In the genomic region with DNA sequence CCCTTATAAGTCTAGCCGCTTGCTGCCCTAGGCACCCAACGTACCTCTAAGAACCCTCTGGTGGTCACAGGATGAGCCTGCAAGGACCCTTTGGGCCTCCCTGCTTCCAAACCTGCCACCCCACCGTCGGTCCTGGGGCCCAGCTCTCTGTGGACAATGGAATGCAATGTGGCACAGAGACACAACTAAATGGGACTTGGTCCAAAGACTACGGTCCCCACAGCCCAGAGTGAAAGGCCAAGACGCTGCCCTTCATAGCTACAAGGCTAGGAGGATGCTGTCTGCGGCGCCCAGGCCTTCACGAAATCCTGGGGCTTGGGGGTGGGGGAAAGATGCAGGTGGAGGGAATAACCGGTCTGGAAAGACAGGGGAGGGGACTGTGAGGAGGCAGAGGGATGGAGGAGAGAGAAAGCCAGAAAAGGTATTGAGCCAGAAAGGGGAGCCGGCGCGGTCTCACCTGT, we compare ENCODE assay signal across 8 mouse cellular contexts. TPM values are rescaled to one million over a fixed set of nuclear protein-coding genes. Genes with fewer than 3 reads are reported as not detected.
A peak's percentile ranks its signal among the peaks of the same experiment; 100 is the strongest.
DNase-seq lines count a peak whose midpoint lies in the region; ATAC-seq and TF ChIP-seq lines count a peak whose summit lies in the region.

No protein-coding gene starts in this region.

- no peak for TF ChIP-seq POLR2A in brain, embryonic 14.5 days (IDR thresholded peaks at IDR 0.05; ENCODE audit: borderline replicate concordance, extremely low read depth, insufficient read depth, insufficient read length, poor library complexity, severe bottlenecking)

- peak; percentile 50 for DNase-seq in layer of hippocampus, adult 11-12 months (ENCODE audit: low spot score)
- no peak for DNase-seq in layer of hippocampus, postnatal 36 days
- peak; percentile 66 for DNase-seq in brain, embryonic 14.5 days (ENCODE audit: low read depth)
- DNase-seq in liver, embryonic 11.5 days (ENCODE audit: low spot score): no peak
- DNase-seq in gastrocnemius, postnatal 4 days (ENCODE audit: low spot score in 2 of 2): no peak
- DNase-seq in urinary bladder, adult 2 months (ENCODE audit: low spot score): no peak

- WGBS in forebrain, embryonic 12.5 days: 6% methylated on average over 13 of the region's 13 CpGs
- 19% methylated on average over 13 of the region's 13 CpGs for WGBS in liver, embryonic 11.5 days
- WGBS in stomach, embryonic 14.5 days: 19% methylated on average over 13 of the region's 13 CpGs

- H3K9ac ChIP-seq in forebrain, embryonic 12.5 days: peak overlapping the region; percentile 69
- H3K9ac ChIP-seq in liver, embryonic 11.5 days (ENCODE audit: low read depth, low read length): no peak overlapping the region
- 0 out of 2 replicates have a peak overlapping the region, but pooled peaks have one; percentile 10 for H3K9ac ChIP-seq in stomach, embryonic 14.5 days (replicated peaks; ENCODE audit: low read depth, low read length)

- ATAC-seq in forebrain, embryonic 12.5 days (ENCODE audit: low FRiP score): peak; percentile 0; the same call in 1 of the 2 replicates
- no peak for ATAC-seq in liver, embryonic 11.5 days (replicated peaks; ENCODE audit: low FRiP score)
- no peak for ATAC-seq in stomach, embryonic 14.5 days (ENCODE audit: insufficient number of reproducible peaks, insufficient read depth, low FRiP score, low read depth)

- peak; percentile 37; the same call in 1 of the 2 replicates for TF ChIP-seq CTCF in brain, embryonic 14.5 days (IDR thresholded peaks at IDR 0.05; ENCODE audit: borderline replicate concordance, extremely low read depth, insufficient read depth, insufficient read length)

- H3K9me3 ChIP-seq in forebrain, embryonic 12.5 days: no peaks in the 10 kb centered on the region
- H3K9me3 ChIP-seq in liver, embryonic 11.5 days (ENCODE audit: control insufficient read depth, low read length): no peaks in the 10 kb centered on the region
- no peaks in the 10 kb centered on the region for H3K9me3 ChIP-seq in stomach, embryonic 14.5 days (ENCODE audit: control insufficient read depth, low read depth, low read length)

- H3K4me2 ChIP-seq in forebrain, embryonic 12.5 days: peak overlapping the region; percentile 78
- H3K4me2 ChIP-seq in liver, embryonic 11.5 days: peak overlapping the region; percentile 56
- peak overlapping the region; percentile 57 for H3K4me2 ChIP-seq in stomach, embryonic 14.5 days (replicated peaks; ENCODE audit: low read depth, low read length)

- peaks cover 23% of the 10 kb centered on the region for H3K27me3 ChIP-seq in forebrain, embryonic 12.5 days
- peaks cover 47% of the 10 kb centered on the region for H3K27me3 ChIP-seq in liver, embryonic 11.5 days (replicated peaks; ENCODE audit: control insufficient read depth, insufficient read depth, low read length)
- H3K27me3 ChIP-seq in stomach, embryonic 14.5 days (ENCODE audit: control insufficient read depth, insufficient read depth, low read length): 0 out of 2 replicates have a peak, but pooled peaks cover 13% of the 10 kb centered on the region

- peaks cover 25% of the 10 kb centered on the region for H3K36me3 ChIP-seq in forebrain, embryonic 12.5 days (replicated peaks)
- no peaks in the 10 kb centered on the region for H3K36me3 ChIP-seq in liver, embryonic 11.5 days (ENCODE audit: control insufficient read depth, insufficient read depth, low read length)
- H3K36me3 ChIP-seq in stomach, embryonic 14.5 days (ENCODE audit: control insufficient read depth, insufficient read depth, low read length): no peaks in the 10 kb centered on the region

- peak overlapping the region; percentile 56 for H3K4me3 ChIP-seq in forebrain, embryonic 12.5 days (replicated peaks)
- H3K4me3 ChIP-seq in liver, embryonic 11.5 days (ENCODE audit: low read depth, low read length): no peak overlapping the region
- peak overlapping the region; percentile 30 for H3K4me3 ChIP-seq in stomach, embryonic 14.5 days (ENCODE audit: low read depth, low read length)

- peaks cover 62% of the 10 kb centered on the region for H3K4me1 ChIP-seq in forebrain, embryonic 12.5 days
- H3K4me1 ChIP-seq in liver, embryonic 11.5 days (replicated peaks; ENCODE audit: control insufficient read depth, insufficient read depth, low read length): peaks cover 15% of the 10 kb centered on the region
- H3K4me1 ChIP-seq in stomach, embryonic 14.5 days (ENCODE audit: control insufficient read depth, insufficient read depth, low read length): peaks cover 23% of the 10 kb centered on the region

- H3K27ac ChIP-seq in forebrain, embryonic 12.5 days: peak overlapping the region; percentile 93
- no peak overlapping the region for H3K27ac ChIP-seq in liver, embryonic 11.5 days (ENCODE audit: low read depth, low read length)
- H3K27ac ChIP-seq in stomach, embryonic 14.5 days (ENCODE audit: low read length): no peak overlapping the region

RNA-seq across cellular contexts. Expression of gene Nacad, which starts 0.8 kb away (rescaled TPM):
- total RNA-seq in layer of hippocampus, postnatal 36 days (2021): 10 to 100 TPM; 39.0 to 48.5 TPM
- polyA plus RNA-seq in brain, embryonic 14.5 days (2012; rRNA removed): 92.6 and 134 TPM in 2 replicates
- 56.3 and 63.2 TPM in 2 replicates for polyA plus RNA-seq in forebrain, embryonic 12.5 days (2016; fragmentation: Nextera tagmentation; extraction: Ambion mirVana)
- 2.9 and 3.6 TPM in 2 replicates for polyA plus RNA-seq in liver, embryonic 11.5 days (2014; fragmentation: Nextera tagmentation; extraction: Ambion mirVana)
- 6.1 and 9.2 TPM in 2 replicates for polyA plus RNA-seq in stomach, embryonic 14.5 days (2014; fragmentation: Nextera tagmentation; extraction: Ambion mirVana)
- total RNA-seq in gastrocnemius, postnatal 4 days (2021): 1 to 10 TPM; 2.0 to 2.2 TPM
- polyA plus RNA-seq in urinary bladder, adult 2 months (2012; rRNA removed): 19.1 and 24.0 TPM in 2 replicates

RNA-seq across cellular contexts. Expression of gene Tbrg4, which starts 20.8 kb away (rescaled TPM):
- 10 to 100 TPM; 40.4 to 47.9 TPM for total RNA-seq in layer of hippocampus, postnatal 36 days (2021)
- polyA plus RNA-seq in brain, embryonic 14.5 days (2012; rRNA removed): 86.0 and 103 TPM in 2 replicates
- polyA plus RNA-seq in forebrain, embryonic 12.5 days (2016; fragmentation: Nextera tagmentation; extraction: Ambion mirVana): 46.7 and 48.7 TPM in 2 replicates
- 94.3 and 103 TPM in 2 replicates for polyA plus RNA-seq in liver, embryonic 11.5 days (2014; fragmentation: Nextera tagmentation; extraction: Ambion mirVana)
- 37.1 TPM in 2 replicates for polyA plus RNA-seq in stomach, embryonic 14.5 days (2014; fragmentation: Nextera tagmentation; extraction: Ambion mirVana)
- total RNA-seq in gastrocnemius, postnatal 4 days (2021): 10 to 100 TPM; 55.1 to 59.1 TPM
- polyA plus RNA-seq in urinary bladder, adult 2 months (2012; rRNA removed): 41.5 and 50.3 TPM in 2 replicates

RNA-seq across cellular contexts. Expression of gene Wap, which starts 33.4 kb away (rescaled TPM):
- total RNA-seq in layer of hippocampus, postnatal 36 days (2021): not detected
- polyA plus RNA-seq in brain, embryonic 14.5 days (2012; rRNA removed): not detected in 2 replicates
- polyA plus RNA-seq in forebrain, embryonic 12.5 days (2016; fragmentation: Nextera tagmentation; extraction: Ambion mirVana): not detected in 2 replicates
- not detected in 2 replicates for polyA plus RNA-seq in liver, embryonic 11.5 days (2014; fragmentation: Nextera tagmentation; extraction: Ambion mirVana)
- not detected in 2 replicates for polyA plus RNA-seq in stomach, embryonic 14.5 days (2014; fragmentation: Nextera tagmentation; extraction: Ambion mirVana)
- total RNA-seq in gastrocnemius, postnatal 4 days (2021): not detected
- polyA plus RNA-seq in urinary bladder, adult 2 months (2012; rRNA removed): not detected in 2 replicates

RNA-seq across cellular contexts. Expression of gene Ramp3, which starts 53.3 kb away (rescaled TPM):
- total RNA-seq in layer of hippocampus, postnatal 36 days (2021): 1 to 10 TPM; 4.8 to 4.9 TPM
- 8.6 and 12.1 TPM in 2 replicates for polyA plus RNA-seq in brain, embryonic 14.5 days (2012; rRNA removed)
- 2.5 and 3.1 TPM in 2 replicates for polyA plus RNA-seq in forebrain, embryonic 12.5 days (2016; fragmentation: Nextera tagmentation; extraction: Ambion mirVana)
- polyA plus RNA-seq in liver, embryonic 11.5 days (2014; fragmentation: Nextera tagmentation; extraction: Ambion mirVana): 0.34 and 0.53 TPM in 2 replicates
- polyA plus RNA-seq in stomach, embryonic 14.5 days (2014; fragmentation: Nextera tagmentation; extraction: Ambion mirVana): 8.5 and 8.7 TPM in 2 replicates
- 1 to 10 TPM in 1 of 2 experiments, under 1 TPM in 1; 0.98 to 1.7 TPM for total RNA-seq in gastrocnemius, postnatal 4 days (2021)
- 2.3 and 2.5 TPM in 2 replicates for polyA plus RNA-seq in urinary bladder, adult 2 months (2012; rRNA removed)

RNA-seq across cellular contexts. Expression of gene Ccm2, which starts 58.4 kb away (rescaled TPM):
- total RNA-seq in layer of hippocampus, postnatal 36 days (2021): 10 to 100 TPM; 52.1 to 53.4 TPM
- polyA plus RNA-seq in brain, embryonic 14.5 days (2012; rRNA removed): 91.9 and 113 TPM in 2 replicates
- 89.9 and 90.7 TPM in 2 replicates for polyA plus RNA-seq in forebrain, embryonic 12.5 days (2016; fragmentation: Nextera tagmentation; extraction: Ambion mirVana)
- polyA plus RNA-seq in liver, embryonic 11.5 days (2014; fragmentation: Nextera tagmentation; extraction: Ambion mirVana): 74.5 and 82.1 TPM in 2 replicates
- 82.8 and 86.2 TPM in 2 replicates for polyA plus RNA-seq in stomach, embryonic 14.5 days (2014; fragmentation: Nextera tagmentation; extraction: Ambion mirVana)
- total RNA-seq in gastrocnemius, postnatal 4 days (2021): 10 to 100 TPM; 40.2 to 50.8 TPM
- polyA plus RNA-seq in urinary bladder, adult 2 months (2012; rRNA removed): 66.1 and 77.6 TPM in 2 replicates

Comparison
In these comparisons a context has a peak if more than half of its experiments do, and no peak if none do; other contexts are left out.
1. DNase-seq: peak in layer of hippocampus, adult 11-12 months (single experiment) and brain, embryonic 14.5 days (single experiment); none in layer of hippocampus, postnatal 36 days (0 of 2), liver, embryonic 11.5 days (single experiment), gastrocnemius, postnatal 4 days (0 of 2) and urinary bladder, adult 2 months (single experiment).
2. Peak in every context shown above with its lines, with median percentiles within 50 percentile points of each other: H3K4me2 ChIP-seq.